Mouse (Mus musculus): Measurements from ENCODE around the gene Cldn34d.

DNA sequence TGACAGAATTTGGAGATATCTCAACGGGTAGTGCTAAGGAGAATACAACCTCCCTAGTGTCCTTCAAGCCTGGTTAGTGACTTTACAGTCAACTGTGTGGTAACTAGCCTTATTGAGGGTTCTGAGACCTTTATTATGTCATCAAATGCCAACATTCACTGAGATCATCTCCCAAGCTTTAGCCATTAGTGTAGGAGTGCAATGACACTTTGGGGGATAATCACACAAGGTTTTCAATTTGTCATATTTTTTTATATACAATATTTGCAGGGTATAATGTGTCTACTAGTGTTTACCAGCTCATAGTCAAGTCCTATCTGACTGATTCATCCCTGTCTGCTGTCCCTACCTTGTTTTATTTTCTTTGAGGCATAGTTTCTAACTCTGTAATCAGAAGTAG lies at the start of gene Cldn34d:
- no peak for TF ChIP-seq CTCF (IDR thresholded peaks at IDR 0.05; ENCODE audit: control insufficient read depth, insufficient read depth, insufficient read length)
- no peak for TF ChIP-seq MAX (IDR thresholded peaks at IDR 0.05)

Measured in C2C12 (cell line).